Mouse (Mus musculus) heart, postnatal 0 days (tissue): Measurements from ENCODE around the gene Ccnd1.
A peak's percentile ranks its signal among the peaks of the same experiment; 100 is the strongest.

Experiments used
- CTCF ChIP-seq: IDR thresholded peaks from 2 replicates; pipeline ENCODE4 v1.5.1; 2016; ENCODE audit warnings: antibody characterized with exemption, control low read depth, low read depth
- EP300 ChIP-seq: IDR thresholded peaks from 2 replicates; pipeline ENCODE4 v1.6.1; 2016; ENCODE audit warnings: antibody characterized with exemption, low read depth

DNA sequence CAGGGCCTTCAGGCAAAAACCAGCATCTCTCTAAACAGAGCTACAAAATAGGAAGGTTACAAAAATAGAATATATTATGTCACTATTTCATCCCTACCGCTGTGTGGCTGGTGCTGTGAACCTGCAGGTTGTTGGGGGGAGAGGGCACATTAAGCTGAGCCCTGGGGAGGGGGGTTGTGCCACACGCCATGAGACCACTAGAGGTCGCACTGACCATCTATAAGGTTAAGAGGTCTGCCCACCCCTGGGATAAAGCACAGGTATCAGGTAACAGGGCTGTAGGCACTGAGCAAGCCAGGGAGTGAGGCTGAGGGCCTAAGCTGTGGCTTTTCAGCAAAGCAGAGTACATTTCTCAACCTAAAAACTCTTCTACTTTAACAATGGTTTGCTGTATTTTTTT lies 7.9 kb downstream of the Ccnd1 start:
- peak; percentile 53 for TF ChIP-seq CTCF
- TF ChIP-seq EP300, result no peak
